In genomic region chr6:136108466-136108865, GRCm38 (mm10) we compare ENCODE assay signal across 25 mouse cellular contexts.
DNase-seq lines count a peak whose midpoint lies in the region; ATAC-seq and TF ChIP-seq lines count a peak whose summit lies in the region.
"Had no signal": no experiment of that assay in that cellular context is flagged by ENCODE, and none has a peak within 500 bp of the region (broad histone marks: within the 10 kb centered on the region; RNA-seq: fewer than 3 reads in every experiment).

No protein-coding gene starts in this region.

- 53% methylated on average over 3 of the region's 3 CpGs for WGBS in forebrain, embryonic 13.5 days
- WGBS in forebrain, embryonic 11.5 days: 82% methylated on average over 3 of the region's 3 CpGs
- WGBS in intestine, embryonic 14.5 days: 85% methylated on average over 3 of the region's 3 CpGs
- WGBS in intestine, embryonic 15.5 days: 83% methylated on average over 3 of the region's 3 CpGs
- 39% methylated on average over 3 of the region's 3 CpGs for WGBS in forebrain, postnatal 0 days

- no peak for TF ChIP-seq CTCF in forebrain, postnatal 0 days (IDR thresholded peaks at IDR 0.05; ENCODE audit: low read depth)

- H3K27ac ChIP-seq in forebrain, embryonic 13.5 days: no peak overlapping the region
- no peak overlapping the region for H3K27ac ChIP-seq in forebrain, embryonic 11.5 days (ENCODE audit: low read depth, low read length)
- H3K27ac ChIP-seq in intestine, embryonic 14.5 days (ENCODE audit: low read depth): no peak overlapping the region
- no peak overlapping the region for H3K27ac ChIP-seq in intestine, embryonic 15.5 days
- H3K27ac ChIP-seq in forebrain, postnatal 0 days (ENCODE audit: low read depth, low read length): no peak overlapping the region
- H3K27ac ChIP-seq: embryonic facial prominence, embryonic 12.5 days; heart, embryonic 15.5 days; left cerebral cortex, adult 2 months; limb, embryonic 10.5 days; liver, embryonic 15.5 days; lung, embryonic 15.5 days had no signal

- no peaks in the 10 kb centered on the region for H3K36me3 ChIP-seq in forebrain, embryonic 13.5 days (ENCODE audit: poor library complexity, severe bottlenecking)
- H3K36me3 ChIP-seq in forebrain, embryonic 11.5 days (ENCODE audit: control insufficient read depth, insufficient read depth, low read length): no peaks in the 10 kb centered on the region
- H3K36me3 ChIP-seq in intestine, embryonic 14.5 days (ENCODE audit: control insufficient read depth, insufficient read depth, low read length): no peaks in the 10 kb centered on the region
- H3K36me3 ChIP-seq in intestine, embryonic 15.5 days: no peaks in the 10 kb centered on the region
- no peaks in the 10 kb centered on the region for H3K36me3 ChIP-seq in forebrain, postnatal 0 days (ENCODE audit: insufficient read depth)
- H3K36me3 ChIP-seq: embryonic facial prominence, embryonic 12.5 days; heart, embryonic 15.5 days; hindbrain, embryonic 15.5 days; limb, embryonic 10.5 days; liver, embryonic 15.5 days; lung, embryonic 15.5 days; midbrain, embryonic 13.5 days had no signal

- no peak overlapping the region for H3K4me2 ChIP-seq in forebrain, embryonic 13.5 days
- no peak overlapping the region for H3K4me2 ChIP-seq in forebrain, embryonic 11.5 days (ENCODE audit: low read depth, low read length, severe bottlenecking)
- H3K4me2 ChIP-seq in intestine, embryonic 14.5 days (ENCODE audit: low read length): no peak overlapping the region
- H3K4me2 ChIP-seq in intestine, embryonic 15.5 days (replicated peaks): no peak overlapping the region
- H3K4me2 ChIP-seq in forebrain, postnatal 0 days (ENCODE audit: low read depth): no peak overlapping the region
- H3K4me2 ChIP-seq: embryonic facial prominence, embryonic 12.5 days; heart, embryonic 15.5 days; hindbrain, embryonic 15.5 days; liver, embryonic 15.5 days; lung, embryonic 15.5 days; midbrain, embryonic 13.5 days had no signal

- H3K4me1 ChIP-seq in forebrain, embryonic 13.5 days: peaks cover 13% of the 10 kb centered on the region
- H3K4me1 ChIP-seq in forebrain, embryonic 11.5 days (replicated peaks; ENCODE audit: control insufficient read depth, insufficient read depth, low read length): no peaks in the 10 kb centered on the region
- no peaks in the 10 kb centered on the region for H3K4me1 ChIP-seq in intestine, embryonic 14.5 days (replicated peaks; ENCODE audit: control insufficient read depth, insufficient read depth, low read length)
- no peaks in the 10 kb centered on the region for H3K4me1 ChIP-seq in intestine, embryonic 15.5 days (replicated peaks)
- no peaks in the 10 kb centered on the region for H3K4me1 ChIP-seq in forebrain, postnatal 0 days (ENCODE audit: insufficient read depth)
- H3K4me1 ChIP-seq: embryonic facial prominence, embryonic 12.5 days; heart, embryonic 15.5 days; limb, embryonic 10.5 days; liver, embryonic 15.5 days; lung, embryonic 15.5 days; megakaryocyte, embryonic 14.5 days had no signal

- no peak overlapping the region for H3K4me3 ChIP-seq in forebrain, embryonic 13.5 days
- H3K4me3 ChIP-seq in forebrain, embryonic 11.5 days (ENCODE audit: low read depth, low read length): no peak overlapping the region
- H3K4me3 ChIP-seq in intestine, embryonic 14.5 days (ENCODE audit: low read depth, low read length): no peak overlapping the region
- H3K4me3 ChIP-seq in intestine, embryonic 15.5 days (replicated peaks): no peak overlapping the region
- no peak overlapping the region for H3K4me3 ChIP-seq in forebrain, postnatal 0 days (ENCODE audit: low read depth, low read length)
- H3K4me3 ChIP-seq: embryonic facial prominence, embryonic 12.5 days; heart, embryonic 15.5 days; hindbrain, embryonic 15.5 days; left cerebral cortex, adult 2 months; limb, embryonic 10.5 days; liver, embryonic 15.5 days; lung, embryonic 15.5 days; megakaryocyte, embryonic 14.5 days; midbrain, embryonic 13.5 days had no signal

- no peak overlapping the region for H3K9ac ChIP-seq in forebrain, embryonic 13.5 days
- H3K9ac ChIP-seq in forebrain, embryonic 11.5 days (ENCODE audit: low read length): no peak overlapping the region
- no peak overlapping the region for H3K9ac ChIP-seq in intestine, embryonic 14.5 days (ENCODE audit: low read length)
- H3K9ac ChIP-seq in intestine, embryonic 15.5 days: no peak overlapping the region
- H3K9ac ChIP-seq in forebrain, postnatal 0 days: no peak overlapping the region
- H3K9ac ChIP-seq: embryonic facial prominence, embryonic 12.5 days; heart, embryonic 15.5 days; hindbrain, embryonic 15.5 days; liver, embryonic 15.5 days; lung, embryonic 15.5 days; midbrain, embryonic 13.5 days had no signal

- no peak for DNase-seq in forebrain, embryonic 11.5 days (ENCODE audit: low spot score)
- peak; percentile 29 for DNase-seq in intestine, embryonic 14.5 days (ENCODE audit: low spot score)
- DNase-seq in retina, postnatal 1 day: peak; percentile 34
- DNase-seq in retina, embryonic 14.5 days (ENCODE audit: low spot score): no peak
- DNase-seq in forebrain, postnatal 0 days: peak; percentile 39
- DNase-seq: adrenal gland, postnatal 14 days; cerebellum, adult 9-11 months; gastrocnemius, postnatal 36 days; heart, postnatal 36 days; kidney, adult 11 months; liver; lung, postnatal 36 days; thymus, postnatal 14 days had no signal

- peak; percentile 32; the same call in 1 of the 2 replicates for ATAC-seq in forebrain, embryonic 13.5 days
- no peak for ATAC-seq in forebrain, embryonic 11.5 days (replicated peaks; ENCODE audit: low FRiP score)
- ATAC-seq in intestine, embryonic 14.5 days (replicated peaks; ENCODE audit: low FRiP score, low TSS enrichment, low read depth): no peak
- ATAC-seq in intestine, embryonic 15.5 days: no peak
- ATAC-seq in forebrain, postnatal 0 days: peak; percentile 40; the same call in 1 of the 2 replicates
- ATAC-seq: CD4-positive, CD25-positive, alpha-beta regulatory T cell, adult 4 months had no signal

- H3K9me3 ChIP-seq in forebrain, embryonic 13.5 days (replicated peaks): no peaks in the 10 kb centered on the region
- H3K9me3 ChIP-seq in forebrain, embryonic 11.5 days (ENCODE audit: control insufficient read depth, low read length): no peaks in the 10 kb centered on the region
- H3K9me3 ChIP-seq in intestine, embryonic 14.5 days (ENCODE audit: control insufficient read depth, low read length): no peaks in the 10 kb centered on the region
- no peaks in the 10 kb centered on the region for H3K9me3 ChIP-seq in intestine, embryonic 15.5 days
- H3K9me3 ChIP-seq in forebrain, postnatal 0 days (ENCODE audit: low read length): no peaks in the 10 kb centered on the region
- H3K9me3 ChIP-seq: embryonic facial prominence, embryonic 12.5 days; heart, embryonic 15.5 days; hindbrain, embryonic 15.5 days; limb, embryonic 10.5 days; liver, embryonic 15.5 days; lung, embryonic 15.5 days; midbrain, embryonic 13.5 days had no signal

- H3K27me3 ChIP-seq in forebrain, embryonic 13.5 days: no peaks in the 10 kb centered on the region
- H3K27me3 ChIP-seq in forebrain, embryonic 11.5 days (ENCODE audit: control insufficient read depth, insufficient read depth, low read length): no peaks in the 10 kb centered on the region
- H3K27me3 ChIP-seq in intestine, embryonic 14.5 days (replicated peaks; ENCODE audit: control insufficient read depth, insufficient read depth, low read length): no peaks in the 10 kb centered on the region
- no peaks in the 10 kb centered on the region for H3K27me3 ChIP-seq in intestine, embryonic 15.5 days (replicated peaks)
- H3K27me3 ChIP-seq in forebrain, postnatal 0 days (ENCODE audit: insufficient read depth, low read length): no peaks in the 10 kb centered on the region
- H3K27me3 ChIP-seq: embryonic facial prominence, embryonic 12.5 days; heart, embryonic 15.5 days; hindbrain, embryonic 15.5 days; liver, embryonic 15.5 days; lung, embryonic 15.5 days; megakaryocyte, embryonic 14.5 days; midbrain, embryonic 13.5 days had no signal

Comparison
In these comparisons a context has a peak if more than half of its experiments do, and no peak if none do; other contexts are left out.
1. ATAC-seq: peak in forebrain, embryonic 13.5 days (single experiment) and forebrain, postnatal 0 days (single experiment); none in forebrain, embryonic 11.5 days (single experiment), intestine, embryonic 14.5 days (single experiment) and intestine, embryonic 15.5 days (single experiment).
2. DNase-seq: peak in intestine, embryonic 14.5 days (single experiment), retina, postnatal 1 day (single experiment) and forebrain, postnatal 0 days (single experiment); none in forebrain, embryonic 11.5 days (single experiment) and retina, embryonic 14.5 days (single experiment).